31 mouse cellular contexts compared by ENCODE assay signal in genomic region chr6:56044270-56044669, GRCm38 (mm10). TPM values are rescaled to one million over a fixed set of nuclear protein-coding genes. Genes with fewer than 3 reads are reported as not detected.
A peak's percentile ranks its signal among the peaks of the same experiment; 100 is the strongest.
DNase-seq lines count a peak whose midpoint lies in the region; ATAC-seq and TF ChIP-seq lines count a peak whose summit lies in the region.
"Had no signal": no experiment of that assay in that cellular context is flagged by ENCODE, and none has a peak within 500 bp of the region (broad histone marks: within the 10 kb centered on the region; RNA-seq: fewer than 3 reads in every experiment).

No protein-coding gene starts in this region.

- 0 out of 2 replicates have a peak, but pooled peaks have one; percentile 37 for ATAC-seq in hindbrain, embryonic 13.5 days (ENCODE audit: low FRiP score)
- ATAC-seq in stomach, postnatal 0 days (ENCODE audit: low FRiP score, low TSS enrichment): no peak
- ATAC-seq: activated CD4-positive, CD25-positive, alpha-beta regulatory T cell, adult 4 months; intestine, postnatal 0 days; lung, postnatal 0 days had no signal

- no peak for TF ChIP-seq EP300 in stomach, postnatal 0 days (optimal IDR thresholded peaks at IDR 0.05)

- H3K27me3 ChIP-seq in hindbrain, embryonic 13.5 days: no peaks in the 10 kb centered on the region
- peaks cover 4% of the 10 kb centered on the region; the same call in 1 of the 2 replicates for H3K27me3 ChIP-seq in hindbrain, embryonic 10.5 days (ENCODE audit: insufficient read depth, poor library complexity, severe bottlenecking)
- no peaks in the 10 kb centered on the region for H3K27me3 ChIP-seq in stomach, postnatal 0 days (ENCODE audit: control insufficient read depth, insufficient read depth, low read length)
- H3K27me3 ChIP-seq: CH12.LX; heart, embryonic 15.5 days; limb, embryonic 15.5 days; liver, embryonic 13.5 days; megakaryocyte, embryonic 14.5 days had no signal

- H3K4me3 ChIP-seq in hindbrain, embryonic 13.5 days: no peak overlapping the region
- no peak overlapping the region for H3K4me3 ChIP-seq in hindbrain, embryonic 10.5 days
- no peak overlapping the region for H3K4me3 ChIP-seq in stomach, postnatal 0 days (ENCODE audit: low read depth, low read length)
- H3K4me3 ChIP-seq: erythroblast, embryonic 14.5 days; heart, embryonic 15.5 days; limb, embryonic 10.5 days; limb, embryonic 15.5 days; liver, embryonic 13.5 days; megakaryocyte, embryonic 14.5 days; myocyte had no signal

- H3K9ac ChIP-seq in hindbrain, embryonic 13.5 days: no peak overlapping the region
- no peak overlapping the region for H3K9ac ChIP-seq in stomach, postnatal 0 days (ENCODE audit: low read length)
- H3K9ac ChIP-seq: heart, embryonic 15.5 days; limb, embryonic 15.5 days; liver, embryonic 13.5 days had no signal

- H3K4me2 ChIP-seq in hindbrain, embryonic 13.5 days: no peak overlapping the region
- no peak overlapping the region for H3K4me2 ChIP-seq in stomach, postnatal 0 days (replicated peaks; ENCODE audit: low read depth)
- H3K4me2 ChIP-seq: heart, embryonic 15.5 days; limb, embryonic 15.5 days; liver, embryonic 13.5 days had no signal

- no peaks in the 10 kb centered on the region for H3K9me3 ChIP-seq in hindbrain, embryonic 13.5 days
- H3K9me3 ChIP-seq in hindbrain, embryonic 10.5 days: no peaks in the 10 kb centered on the region
- no peaks in the 10 kb centered on the region for H3K9me3 ChIP-seq in stomach, postnatal 0 days (ENCODE audit: control insufficient read depth, low read length)
- H3K9me3 ChIP-seq: heart, embryonic 15.5 days; limb, embryonic 10.5 days; limb, embryonic 15.5 days; liver, embryonic 13.5 days; megakaryocyte, embryonic 14.5 days had no signal

- DNase-seq in embryo, embryonic 10.5 days (ENCODE audit: low spot score): peak; percentile 22
- DNase-seq in embryo, embryonic 10 days (ENCODE audit: low spot score): no peak
- DNase-seq in hindbrain, embryonic 10.5 days (ENCODE audit: low spot score): no peak
- peak; percentile 60 for DNase-seq in retina, embryonic 14.5 days (ENCODE audit: low spot score)
- DNase-seq in retina, postnatal 1 day: no peak
- DNase-seq in cerebellum, postnatal 14 days: no peak
- DNase-seq in stomach, postnatal 0 days (ENCODE audit: low spot score): no peak
- DNase-seq: adrenal gland, adult 2 months; adrenal gland, postnatal 36 days; cerebellum, adult 2 months; cerebellum, postnatal 25 days; gastrocnemius, postnatal 14 days; heart, postnatal 36 days; kidney, adult 9 months; kidney, postnatal 14 days; layer of hippocampus, adult 9-11 months; liver, embryonic 13.5 days; lung, adult 18-20 months; lung, postnatal 4 days had no signal

- no peak overlapping the region for H3K27ac ChIP-seq in hindbrain, embryonic 13.5 days
- H3K27ac ChIP-seq in hindbrain, embryonic 10.5 days: no peak overlapping the region
- no peak overlapping the region for H3K27ac ChIP-seq in stomach, postnatal 0 days (replicated peaks)
- H3K27ac ChIP-seq: heart, embryonic 15.5 days; limb, embryonic 10.5 days; limb, embryonic 15.5 days; liver, embryonic 13.5 days had no signal

- peaks cover 7% of the 10 kb centered on the region; the same call in 1 of the 2 replicates for H3K4me1 ChIP-seq in hindbrain, embryonic 13.5 days (replicated peaks)
- no peaks in the 10 kb centered on the region; the same call in 1 of the 2 replicates for H3K4me1 ChIP-seq in hindbrain, embryonic 10.5 days (replicated peaks)
- H3K4me1 ChIP-seq in stomach, postnatal 0 days (replicated peaks; ENCODE audit: control insufficient read depth, insufficient read depth): no peaks in the 10 kb centered on the region
- H3K4me1 ChIP-seq: heart, embryonic 15.5 days; limb, embryonic 10.5 days; limb, embryonic 15.5 days; liver, embryonic 13.5 days; megakaryocyte, embryonic 14.5 days had no signal

- no peaks in the 10 kb centered on the region for H3K36me3 ChIP-seq in hindbrain, embryonic 13.5 days
- H3K36me3 ChIP-seq in hindbrain, embryonic 10.5 days: no peaks in the 10 kb centered on the region
- no peaks in the 10 kb centered on the region for H3K36me3 ChIP-seq in stomach, postnatal 0 days (ENCODE audit: control insufficient read depth, insufficient read depth, low read length)
- H3K36me3 ChIP-seq: heart, embryonic 15.5 days; limb, embryonic 10.5 days; limb, embryonic 15.5 days; liver, embryonic 13.5 days had no signal

- WGBS in hindbrain, embryonic 13.5 days: 31% methylated on average over 5 of the region's 5 CpGs
- WGBS in hindbrain, embryonic 10.5 days: 46% methylated on average over 5 of the region's 5 CpGs
- 40% methylated on average over 5 of the region's 5 CpGs for WGBS in stomach, postnatal 0 days

- TF ChIP-seq CTCF in stomach, postnatal 0 days (IDR thresholded peaks at IDR 0.05; ENCODE audit: low read depth): no peak

RNA-seq across cellular contexts. Expression of gene Ppp1r17, which starts 27.0 kb away (rescaled TPM):
- 11.1 and 16.6 TPM in 2 replicates for polyA plus RNA-seq in hindbrain, embryonic 13.5 days (2015; fragmentation: Nextera tagmentation; extraction: Ambion mirVana)
- polyA plus RNA-seq in hindbrain, embryonic 10.5 days (2016; fragmentation: Nextera tagmentation; extraction: Ambion mirVana): 24.8 and 45.5 TPM in 2 replicates
- 0.12 and 0.19 TPM in 2 replicates for polyA plus RNA-seq in stomach, postnatal 0 days (2015; fragmentation: Nextera tagmentation; extraction: Ambion mirVana)
- polyA plus RNA-seq: activated CD4-positive, CD25-positive, alpha-beta regulatory T cell, adult 4 months; C2C12; erythroblast, embryonic 14.5 days; limb, embryonic 10.5 days; limb, embryonic 15.5 days; liver, embryonic 13.5 days; lung, postnatal 0 days; myocyte had no signal

Comparison
In these comparisons a context has a peak if more than half of its experiments do, and no peak if none do; other contexts are left out.
1. DNase-seq: peak in embryo, embryonic 10.5 days (single experiment) and retina, embryonic 14.5 days (single experiment); none in embryo, embryonic 10 days (single experiment), hindbrain, embryonic 10.5 days (single experiment), retina, postnatal 1 day (single experiment), cerebellum, postnatal 14 days (0 of 2) and stomach, postnatal 0 days (single experiment).
2. RNA of gene Ppp1r17, which starts 27.0 kb away (polyA plus RNA-seq): 24.8 to 45.5 TPM in hindbrain, embryonic 10.5 days and 11.1 to 16.6 TPM in hindbrain, embryonic 13.5 days; 0.12 to 0.19 TPM in stomach, postnatal 0 days; every median in the first group is over 10 times any median in the second.